Mouse (Mus musculus): ENCODE measurements around the gene Dis3l2. TPM values are rescaled to one million over a fixed set of nuclear protein-coding genes. Genes with fewer than 3 reads are reported as not detected.

The Dis3l2 gene
- polyA plus RNA-seq, 1 experiment, result 19.8 TPM

DNA sequence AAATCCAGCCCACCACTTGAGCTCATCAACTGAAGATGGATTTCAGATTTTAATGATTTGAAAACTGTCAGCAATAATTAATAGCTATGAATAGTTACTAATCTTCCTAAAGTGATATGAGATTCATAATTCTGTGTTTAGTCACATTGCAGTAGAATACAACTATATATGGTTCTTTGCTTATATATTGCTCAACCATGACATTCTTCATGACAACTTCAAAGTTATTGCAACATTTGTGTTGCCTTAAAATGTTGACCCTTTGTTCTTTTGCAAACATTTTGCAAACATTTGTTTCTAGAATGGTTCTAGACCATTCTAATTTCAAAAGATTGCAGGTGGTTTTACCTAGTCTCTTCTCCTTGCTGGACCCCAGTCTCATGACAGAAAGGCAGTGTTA, 175.1 kb downstream of the Dis3l2 start:
- H3K36me3 ChIP-seq (ENCODE audit: control insufficient read depth, insufficient read depth, low read length), result no peaks in the 10 kb centered on the region
- H3K4me1 ChIP-seq (replicated peaks; ENCODE audit: control insufficient read depth, insufficient read depth, low read length), result no peaks in the 10 kb centered on the region
- H3K27ac ChIP-seq (ENCODE audit: control insufficient read depth, insufficient read depth, low read length), result no peak overlapping the region
- H3K4me3 ChIP-seq (ENCODE audit: control insufficient read depth, insufficient read depth, low read length), result no peak overlapping the region
- no peak for DNase-seq
- H3K27me3 ChIP-seq (ENCODE audit: control insufficient read depth, insufficient read depth, low read length), result no peaks in the 10 kb centered on the region
- no peak for TF ChIP-seq CTCF (IDR thresholded peaks at IDR 0.05; ENCODE audit: borderline replicate concordance, control insufficient read depth, extremely low read depth, insufficient read depth, low read length, poor library complexity)

DNA sequence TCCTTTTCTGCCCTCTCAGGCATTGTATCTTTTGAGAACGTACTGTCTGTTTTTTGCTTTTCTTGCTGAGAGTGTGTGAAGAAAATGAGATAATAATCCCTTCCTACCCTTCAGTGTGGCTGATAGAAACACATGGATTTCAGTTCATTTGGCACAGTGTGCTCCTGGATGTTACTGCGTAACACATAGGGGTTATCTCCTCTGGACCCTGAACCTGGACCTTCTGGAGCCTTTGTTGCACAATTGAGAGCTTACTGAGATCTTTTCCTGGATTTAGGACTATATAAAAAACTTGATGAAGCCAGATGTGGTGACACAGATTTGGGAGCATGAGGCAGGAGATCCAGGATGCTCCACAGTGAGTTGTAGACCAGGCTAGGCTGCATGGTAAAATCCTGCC, 175.9 kb downstream of the Dis3l2 start:
- no peak overlapping the region for H3K27ac ChIP-seq (ENCODE audit: control insufficient read depth, insufficient read depth, low read length)
- H3K27me3 ChIP-seq (ENCODE audit: control insufficient read depth, insufficient read depth, low read length), result no peaks in the 10 kb centered on the region
- TF ChIP-seq POLR2A (IDR thresholded peaks at IDR 0.05; ENCODE audit: control insufficient read depth, extremely low read depth, insufficient read depth, low read length, poor library complexity) (no peak), CTCF (IDR thresholded peaks at IDR 0.05; ENCODE audit: borderline replicate concordance, control insufficient read depth, extremely low read depth, insufficient read depth, low read length, poor library complexity) (no peak)
- 95% methylated on average over 2 of the region's 2 CpGs for WGBS
- H3K4me1 ChIP-seq (replicated peaks; ENCODE audit: control insufficient read depth, insufficient read depth, low read length), result no peaks in the 10 kb centered on the region
- no peak for DNase-seq
- H3K4me3 ChIP-seq (ENCODE audit: control insufficient read depth, insufficient read depth, low read length), result no peak overlapping the region
- H3K36me3 ChIP-seq (ENCODE audit: control insufficient read depth, insufficient read depth, low read length), result no peaks in the 10 kb centered on the region

- Histone ChIP-seq H3K4me3 (ENCODE audit: control insufficient read depth, insufficient read depth, low read length) (no peak overlapping the region), H3K4me1 (replicated peaks; ENCODE audit: control insufficient read depth, insufficient read depth, low read length) (no peaks in the 10 kb centered on the region), H3K36me3 (ENCODE audit: control insufficient read depth, insufficient read depth, low read length) (no peaks in the 10 kb centered on the region), H3K27me3 (ENCODE audit: control insufficient read depth, insufficient read depth, low read length) (no peaks in the 10 kb centered on the region), H3K27ac (ENCODE audit: control insufficient read depth, insufficient read depth, low read length) (no peak overlapping the region)
- DNase-seq, result no peak
- 95% methylated on average over 1 of the region's 1 CpGs for WGBS
- TF ChIP-seq POLR2A (IDR thresholded peaks at IDR 0.05; ENCODE audit: control insufficient read depth, extremely low read depth, insufficient read depth, low read length, poor library complexity), result no peak
- no peak for TF ChIP-seq CTCF (IDR thresholded peaks at IDR 0.05; ENCODE audit: borderline replicate concordance, control insufficient read depth, extremely low read depth, insufficient read depth, low read length, poor library complexity)
Observed at GRCm38 (mm10) chr1:86887060-86887459, 183.5 kb downstream of the Dis3l2 start.

GRCm38 (mm10) chr1:86912481-86912880, 208.9 kb downstream of the Dis3l2 start:
- Histone ChIP-seq H3K27ac (ENCODE audit: control insufficient read depth, insufficient read depth, low read length) (no peak overlapping the region), H3K4me3 (ENCODE audit: control insufficient read depth, insufficient read depth, low read length) (no peak overlapping the region), H3K36me3 (ENCODE audit: control insufficient read depth, insufficient read depth, low read length) (no peaks in the 10 kb centered on the region), H3K27me3 (ENCODE audit: control insufficient read depth, insufficient read depth, low read length) (no peaks in the 10 kb centered on the region), H3K4me1 (replicated peaks; ENCODE audit: control insufficient read depth, insufficient read depth, low read length) (no peaks in the 10 kb centered on the region)
- WGBS, result 94% methylated on average over 2 of the region's 2 CpGs
- no peak for DNase-seq
- TF ChIP-seq POLR2A (IDR thresholded peaks at IDR 0.05; ENCODE audit: control insufficient read depth, extremely low read depth, insufficient read depth, low read length, poor library complexity) (no peak), CTCF (IDR thresholded peaks at IDR 0.05; ENCODE audit: borderline replicate concordance, control insufficient read depth, extremely low read depth, insufficient read depth, low read length, poor library complexity) (no peak)

- no peak for TF ChIP-seq POLR2A (IDR thresholded peaks at IDR 0.05; ENCODE audit: control insufficient read depth, extremely low read depth, insufficient read depth, low read length, poor library complexity)
- TF ChIP-seq CTCF (IDR thresholded peaks at IDR 0.05; ENCODE audit: borderline replicate concordance, control insufficient read depth, extremely low read depth, insufficient read depth, low read length, poor library complexity), result no peak
- Histone ChIP-seq H3K36me3 (ENCODE audit: control insufficient read depth, insufficient read depth, low read length) (no peaks in the 10 kb centered on the region), H3K27me3 (ENCODE audit: control insufficient read depth, insufficient read depth, low read length) (no peaks in the 10 kb centered on the region), H3K4me3 (ENCODE audit: control insufficient read depth, insufficient read depth, low read length) (no peak overlapping the region), H3K4me1 (replicated peaks; ENCODE audit: control insufficient read depth, insufficient read depth, low read length) (no peaks in the 10 kb centered on the region), H3K27ac (ENCODE audit: control insufficient read depth, insufficient read depth, low read length) (no peak overlapping the region)
- DNase-seq, result no peak
- 76% methylated on average over 3 of the region's 3 CpGs for WGBS
Observed at GRCm38 (mm10) chr1:86913896-86914295, 210.3 kb downstream of the Dis3l2 start.

DNA sequence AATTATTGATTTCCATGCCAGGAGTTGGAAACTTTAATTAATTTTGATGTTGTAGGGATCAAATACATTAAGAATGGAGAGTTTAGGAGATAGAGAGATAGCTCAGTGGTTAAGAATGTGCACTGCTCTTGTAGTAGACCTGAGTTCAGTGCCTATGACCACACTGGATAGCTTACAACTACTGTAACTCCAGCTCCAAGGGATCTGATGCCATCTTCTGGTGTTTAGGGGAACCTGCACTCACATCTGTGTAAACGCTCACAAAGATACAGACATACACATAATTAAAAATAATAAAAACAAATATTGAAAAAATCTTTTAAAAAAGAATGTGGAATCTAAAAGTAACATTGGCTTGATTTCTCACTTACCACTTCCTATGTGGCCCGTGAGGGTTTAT, 211.1 kb downstream of the Dis3l2 start:
- Histone ChIP-seq H3K27ac (ENCODE audit: control insufficient read depth, insufficient read depth, low read length) (no peak overlapping the region), H3K4me1 (replicated peaks; ENCODE audit: control insufficient read depth, insufficient read depth, low read length) (no peaks in the 10 kb centered on the region), H3K27me3 (ENCODE audit: control insufficient read depth, insufficient read depth, low read length) (no peaks in the 10 kb centered on the region), H3K36me3 (ENCODE audit: control insufficient read depth, insufficient read depth, low read length) (no peaks in the 10 kb centered on the region), H3K4me3 (ENCODE audit: control insufficient read depth, insufficient read depth, low read length) (no peak overlapping the region)
- TF ChIP-seq POLR2A (IDR thresholded peaks at IDR 0.05; ENCODE audit: control insufficient read depth, extremely low read depth, insufficient read depth, low read length, poor library complexity) (no peak), CTCF (IDR thresholded peaks at IDR 0.05; ENCODE audit: borderline replicate concordance, control insufficient read depth, extremely low read depth, insufficient read depth, low read length, poor library complexity) (no peak)
- WGBS, result 98% methylated on average over 2 of the region's 2 CpGs
- no peak for DNase-seq

DNA sequence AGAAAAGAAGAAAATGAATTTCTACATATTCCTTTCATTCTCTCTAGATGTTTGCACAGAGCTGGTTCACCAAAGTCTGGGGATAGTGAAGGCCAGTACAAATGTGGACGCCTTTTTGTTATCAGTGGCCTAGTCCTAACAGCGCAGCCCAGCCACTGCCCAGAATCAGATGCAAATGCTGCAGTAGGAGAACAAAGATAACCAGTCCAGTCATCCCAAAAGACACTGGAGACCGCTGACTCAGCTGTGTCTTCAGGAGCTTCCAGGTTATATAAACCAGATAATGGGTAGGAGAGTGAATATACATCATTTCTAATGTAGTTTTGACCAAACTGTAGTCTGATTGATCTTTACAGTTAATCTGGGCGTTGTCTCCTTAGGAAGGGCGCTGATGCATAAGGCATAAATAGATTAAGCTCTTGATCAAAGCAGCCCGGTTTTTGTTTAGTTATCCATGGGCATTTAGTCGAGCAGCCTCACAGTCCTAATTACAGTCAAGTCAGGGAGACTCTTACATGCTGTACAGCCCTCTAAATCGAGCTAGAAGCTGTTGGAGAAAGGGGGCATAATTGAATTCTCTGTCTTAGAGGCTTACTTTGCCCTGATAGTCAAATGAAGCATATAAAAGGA, 212.9 kb downstream of the Dis3l2 start:
- Histone ChIP-seq H3K4me1 (replicated peaks; ENCODE audit: control insufficient read depth, insufficient read depth, low read length) (no peaks in the 10 kb centered on the region), H3K4me3 (ENCODE audit: control insufficient read depth, insufficient read depth, low read length) (no peak overlapping the region), H3K27me3 (ENCODE audit: control insufficient read depth, insufficient read depth, low read length) (no peaks in the 10 kb centered on the region), H3K27ac (ENCODE audit: control insufficient read depth, insufficient read depth, low read length) (no peak overlapping the region), H3K36me3 (ENCODE audit: control insufficient read depth, insufficient read depth, low read length) (no peaks in the 10 kb centered on the region)
- DNase-seq, result no peak
- 94% methylated on average over 8 of the region's 8 CpGs for WGBS
- TF ChIP-seq CTCF (IDR thresholded peaks at IDR 0.05; ENCODE audit: borderline replicate concordance, control insufficient read depth, extremely low read depth, insufficient read depth, low read length, poor library complexity) (no peak), POLR2A (IDR thresholded peaks at IDR 0.05; ENCODE audit: control insufficient read depth, extremely low read depth, insufficient read depth, low read length, poor library complexity) (no peak)

All from thymus, adult 2 months (tissue).